Mouse (Mus musculus) skeletal muscle tissue, postnatal 0 days (tissue): ENCODE measurements around the gene Ccdc122. TPM values are rescaled to one million over a fixed set of nuclear protein-coding genes. Genes with fewer than 3 reads are reported as not detected.

Experiments
- polyA plus RNA-seq: library from polyadenylated mRNA; unstranded; fragments of >200 nt; fragmentation: Nextera tagmentation; extraction: Ambion mirVana; gene quantifications from 2 replicates; pipeline ENCODE4 v1.2.1, GENCODE M21; 2015

Ccdc122 gene
- 2.6 and 4.8 TPM in 2 replicates for polyA plus RNA-seq

GRCm38 (mm10) chr14:77036226-77037046 is at the start of gene Ccdc122, which contains the start of gene Lacc1:
TSS of gene Ccdc122 (plus strand) at chr14:77036772.
TSS of gene Lacc1 (minus strand) at chr14:77036904.

GRCm38 (mm10) chr14:77156222-77156910 is 119.8 kb downstream of the Ccdc122 start, which contains the start of gene Enox1:
TSS of gene Enox1 (plus strand) at chr14:77156763.

Other genes starting within 250 kb of the Ccdc122 start
- gene Lacc1, start 132 bp downstream of the Ccdc122 start, polyA plus RNA-seq = 3.1 and 3.7 TPM in 2 replicates
- gene Enox1, start 120.0 kb downstream of the Ccdc122 start, polyA plus RNA-seq = 9.9 and 11.3 TPM in 2 replicates